In genomic region chr4:43972137-43972591, GRCm38 (mm10) we compare ENCODE assay signal across 8 mouse cellular contexts. TPM values are rescaled to one million over a fixed set of nuclear protein-coding genes. Genes with fewer than 3 reads are reported as not detected.
DNase-seq lines count a peak whose midpoint lies in the region; ATAC-seq and TF ChIP-seq lines count a peak whose summit lies in the region.

No protein-coding gene starts in this region.

- 6% methylated on average over 8 of the region's 8 CpGs for WGBS in forebrain, embryonic 16.5 days
- WGBS in kidney, adult 2 months, result 1% methylated on average over 8 of the region's 8 CpGs

- H3K4me2 ChIP-seq in forebrain, embryonic 16.5 days (ENCODE audit: low read length), result no peak overlapping the region

- peak; percentile 24; the same call in 1 of the 2 replicates for ATAC-seq in forebrain, embryonic 16.5 days

- peak; percentile 83 for DNase-seq in CD4-positive, CD25-positive, alpha-beta regulatory T cell, adult 2 months (ENCODE audit: low read depth, low spot score)
- peak; percentile 77 for DNase-seq in ZHBTc4 (ENCODE audit: low read depth, low spot score)
- peak; percentile 66 for DNase-seq in kidney, adult 2 months
- peak; percentile 45 for DNase-seq in lung, postnatal 14 days
- peak; percentile 22 to 49 for DNase-seq in spleen, postnatal 10 days (ENCODE audit: low spot score in 2 of 2)
- DNase-seq in frontal cortex, postnatal 36 days (ENCODE audit: low spot score in 2 of 2), result no peak
- DNase-seq in layer of hippocampus, adult 9-10 months (ENCODE audit: low spot score), result no peak

- no peaks in the 10 kb centered on the region for H3K27me3 ChIP-seq in forebrain, embryonic 16.5 days (replicated peaks; ENCODE audit: control insufficient read depth, insufficient read depth, low read length)
- H3K27me3 ChIP-seq in kidney, adult 2 months (replicated peaks; ENCODE audit: control insufficient read depth, insufficient read depth, low read length), result no peaks in the 10 kb centered on the region

- no peaks in the 10 kb centered on the region for H3K36me3 ChIP-seq in forebrain, embryonic 16.5 days (ENCODE audit: control insufficient read depth, insufficient read depth)
- H3K36me3 ChIP-seq in kidney, adult 2 months (ENCODE audit: control insufficient read depth, insufficient read depth, low read length), result no peaks in the 10 kb centered on the region

- no peak for TF ChIP-seq CTCF in kidney, adult 2 months (conservative IDR thresholded peaks at IDR 0.05; ENCODE audit: insufficient read depth, insufficient read length, low read depth, low read length)

- H3K9me3 ChIP-seq in forebrain, embryonic 16.5 days (ENCODE audit: control insufficient read depth, low read length), result no peaks in the 10 kb centered on the region

- TF ChIP-seq POLR2A in kidney, adult 2 months (IDR thresholded peaks at IDR 0.05; ENCODE audit: low read depth, low read length), result no peak

- H3K27ac ChIP-seq in forebrain, embryonic 16.5 days (ENCODE audit: low read length), result no peak overlapping the region
- H3K27ac ChIP-seq in kidney, adult 2 months (ENCODE audit: insufficient read depth, low read depth, low read length), result peak overlapping the region; percentile 22; the same call in 1 of the 2 replicates

- H3K4me1 ChIP-seq in forebrain, embryonic 16.5 days (replicated peaks; ENCODE audit: control insufficient read depth, insufficient read depth, low read length), result peaks cover 13% of the 10 kb centered on the region
- H3K4me1 ChIP-seq in kidney, adult 2 months (ENCODE audit: control insufficient read depth, insufficient read depth, low read length), result no peaks in the 10 kb centered on the region; the same call in 1 of the 2 replicates

- no peak overlapping the region for H3K9ac ChIP-seq in forebrain, embryonic 16.5 days (replicated peaks; ENCODE audit: low read depth, low read length)

- no peak overlapping the region for H3K4me3 ChIP-seq in forebrain, embryonic 16.5 days (replicated peaks; ENCODE audit: low read length)
- no peak overlapping the region for H3K4me3 ChIP-seq in kidney, adult 2 months (ENCODE audit: insufficient read depth, low read depth, low read length)

RNA-seq across cellular contexts. Expression of gene Ccin, which starts 11.1 kb away (rescaled TPM):
- not detected in 2 replicates for polyA plus RNA-seq in forebrain, embryonic 16.5 days (2015; fragmentation: Nextera tagmentation; extraction: Ambion mirVana)
- polyA plus RNA-seq in kidney, adult 2 months (2012; rRNA removed), result 0.12 and 0.13 TPM in 2 replicates

RNA-seq across cellular contexts. Expression of gene Glipr2, which starts 15.0 kb away (rescaled TPM):
- polyA plus RNA-seq in forebrain, embryonic 16.5 days (2015; fragmentation: Nextera tagmentation; extraction: Ambion mirVana), result 27.2 and 28.8 TPM in 2 replicates
- polyA plus RNA-seq in kidney, adult 2 months (2012; rRNA removed), result 3.3 and 4.7 TPM in 2 replicates

RNA-seq across cellular contexts. Expression of gene Clta, which starts 32.1 kb away (rescaled TPM):
- polyA plus RNA-seq in forebrain, embryonic 16.5 days (2015; fragmentation: Nextera tagmentation; extraction: Ambion mirVana), result 296 and 297 TPM in 2 replicates
- polyA plus RNA-seq in kidney, adult 2 months (2012; rRNA removed), result 212 and 261 TPM in 2 replicates

Comparison
In these comparisons a context has a peak if more than half of its experiments do, and no peak if none do; other contexts are left out.
1. DNase-seq: peak in CD4-positive, CD25-positive, alpha-beta regulatory T cell, adult 2 months (single experiment), ZHBTc4 (single experiment), kidney, adult 2 months (single experiment), lung, postnatal 14 days (single experiment) and spleen, postnatal 10 days (2 of 2); none in frontal cortex, postnatal 36 days (0 of 2) and layer of hippocampus, adult 9-10 months (single experiment).